Mouse (Mus musculus): ENCODE results near the gene S100pbp. TPM values are rescaled to one million over a fixed set of nuclear protein-coding genes. Genes with fewer than 3 reads are reported as not detected.

S100pbp gene
- total and polyA plus RNA-seq, 2 experiments from 2014 or later: 15.6 to 52.2 TPM

DNA sequence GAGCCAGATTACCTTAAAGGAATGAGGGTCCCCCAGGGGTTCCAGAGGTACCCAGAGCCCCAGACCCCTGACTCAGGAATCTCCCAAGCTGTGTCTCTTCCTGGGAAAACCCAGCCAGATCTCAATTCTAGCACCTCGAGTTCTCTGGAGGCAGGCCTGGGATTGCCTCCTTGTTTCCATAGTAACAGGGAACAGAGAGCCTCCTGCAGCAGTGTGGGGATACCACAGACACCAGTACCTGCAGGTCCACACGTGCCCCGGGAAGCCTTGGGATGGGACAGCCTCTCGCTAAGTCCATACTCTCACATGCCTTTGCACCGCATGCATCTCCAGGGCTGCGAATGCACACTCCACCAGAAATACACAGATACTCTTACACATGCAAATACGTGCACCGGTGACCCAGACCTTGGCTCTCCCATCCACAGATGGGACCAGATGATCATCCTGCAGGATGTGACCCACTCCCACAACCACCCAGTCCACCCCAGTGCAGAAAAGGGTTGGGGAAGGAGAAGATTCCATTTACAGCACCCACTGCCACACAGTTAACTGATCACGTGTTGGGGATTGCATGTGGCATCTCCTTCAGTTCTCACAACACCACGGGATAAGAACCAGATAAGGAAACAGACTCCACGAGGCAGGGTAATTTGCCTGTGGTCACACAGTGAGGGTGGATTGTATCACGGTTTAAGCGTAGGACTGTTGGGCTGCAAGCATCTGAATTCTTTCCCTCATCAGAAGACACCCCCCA, 60.8 kb downstream of the S100pbp start:
- ATAC-seq (peak; percentile 45), DNase-seq (peak; percentile 68)
- no peak overlapping the region for H3K9ac ChIP-seq
- peaks cover 21% of the 10 kb centered on the region; the same call in 1 of the 2 replicates for H3K4me1 ChIP-seq (ENCODE audit: insufficient read depth)
- no peaks in the 10 kb centered on the region for H3K27me3 ChIP-seq (ENCODE audit: insufficient read depth, low read length)
- no peaks in the 10 kb centered on the region for H3K9me3 ChIP-seq (ENCODE audit: low read length)
- no peak overlapping the region for H3K27ac ChIP-seq (ENCODE audit: low read depth, low read length)
- WGBS: 52% methylated on average over 13 of the region's 13 CpGs
- H3K4me3 ChIP-seq (ENCODE audit: low read depth, low read length): no peak overlapping the region
- no peaks in the 10 kb centered on the region for H3K36me3 ChIP-seq (ENCODE audit: insufficient read depth)
- TF ChIP-seq CTCF (IDR thresholded peaks at IDR 0.05; ENCODE audit: low read depth): no peak
- no peak overlapping the region for H3K4me2 ChIP-seq (ENCODE audit: low read depth)

DNA sequence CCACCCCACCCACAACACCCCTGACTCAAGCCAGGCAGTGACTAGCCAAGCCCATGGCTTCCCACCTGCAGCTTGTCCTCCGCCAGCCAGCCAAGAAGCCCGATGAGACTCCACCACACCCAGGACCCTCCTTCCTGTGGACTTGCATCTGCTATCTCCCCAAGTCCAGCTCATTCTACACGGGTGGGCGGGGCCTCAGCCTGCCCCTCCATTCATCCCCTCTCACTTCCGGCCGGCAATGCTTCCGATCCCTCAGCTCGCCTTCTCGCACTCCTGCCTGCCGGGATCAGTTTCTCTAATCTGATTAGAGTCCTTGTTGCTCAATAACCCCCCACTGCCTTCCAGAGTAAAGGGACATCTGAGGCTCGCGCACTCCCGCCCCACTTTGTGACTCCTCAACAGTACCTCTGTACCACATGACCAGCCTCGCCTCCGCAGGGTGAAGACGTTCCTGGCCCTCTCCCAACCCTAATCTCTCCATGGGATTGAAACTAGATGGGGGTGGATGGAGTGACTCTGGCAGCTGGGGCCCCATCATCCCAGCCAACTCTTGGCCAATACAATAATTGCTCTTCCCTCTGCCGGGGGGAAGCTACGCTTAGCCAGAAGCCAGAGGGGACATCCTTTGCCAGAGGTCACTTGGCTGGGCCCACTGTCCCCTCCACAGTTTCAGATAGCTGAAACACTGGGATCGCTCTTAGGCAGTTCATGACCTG, 63.6 kb downstream of the S100pbp start:
- Histone ChIP-seq H3K27me3 (ENCODE audit: insufficient read depth, low read length) (no peaks in the 10 kb centered on the region), H3K4me3 (ENCODE audit: low read depth, low read length) (no peak overlapping the region), H3K4me1 (ENCODE audit: insufficient read depth) (peaks cover 27% of the 10 kb centered on the region), H3K9ac (no peak overlapping the region), H3K27ac (ENCODE audit: low read depth, low read length) (no peak overlapping the region), H3K36me3 (ENCODE audit: insufficient read depth) (no peaks in the 10 kb centered on the region), H3K9me3 (ENCODE audit: low read length) (no peaks in the 10 kb centered on the region), H3K4me2 (ENCODE audit: low read depth) (peak overlapping the region; percentile 20; the same call in 1 of the 2 replicates)
- DNase-seq (no peak), ATAC-seq (no peak)
- TF ChIP-seq CTCF (IDR thresholded peaks at IDR 0.05; ENCODE audit: low read depth): no peak
- 9% methylated on average over 19 of the region's 19 CpGs for WGBS

- Histone ChIP-seq H3K27ac (ENCODE audit: low read depth, low read length) (0 out of 2 replicates have a peak overlapping the region, but pooled peaks have one; percentile 30), H3K4me1 (ENCODE audit: insufficient read depth) (peaks cover 19% of the 10 kb centered on the region), H3K27me3 (ENCODE audit: insufficient read depth, low read length) (no peaks in the 10 kb centered on the region), H3K4me3 (ENCODE audit: low read depth, low read length) (no peak overlapping the region), H3K9me3 (ENCODE audit: low read length) (no peaks in the 10 kb centered on the region), H3K36me3 (ENCODE audit: insufficient read depth) (no peaks in the 10 kb centered on the region), H3K9ac (no peak overlapping the region), H3K4me2 (ENCODE audit: low read depth) (peak overlapping the region; percentile 20; the same call in 1 of the 2 replicates)
- TF ChIP-seq CTCF (IDR thresholded peaks at IDR 0.05; ENCODE audit: low read depth): no peak
- peak; percentile 47 for ATAC-seq
- WGBS: 8% methylated on average over 13 of the region's 13 CpGs
- DNase-seq: peak; percentile 74
These were observed 64.8 kb downstream of the S100pbp start for GRCm38 (mm10) chr4:129124652-129125146.

- DNase-seq (no peak), ATAC-seq (no peak)
- H3K4me1 ChIP-seq (ENCODE audit: insufficient read depth): peaks cover 13% of the 10 kb centered on the region
- H3K4me3 ChIP-seq (ENCODE audit: low read depth, low read length): no peak overlapping the region
- 0 out of 2 replicates have a peak overlapping the region, but pooled peaks have one; percentile 8 for H3K4me2 ChIP-seq (ENCODE audit: low read depth)
- no peaks in the 10 kb centered on the region for H3K36me3 ChIP-seq (ENCODE audit: insufficient read depth)
- 0 out of 2 replicates have a peak, but pooled peaks cover 3% of the 10 kb centered on the region for H3K27me3 ChIP-seq (ENCODE audit: insufficient read depth, low read length)
- no peak overlapping the region for H3K27ac ChIP-seq (ENCODE audit: low read depth, low read length)
- TF ChIP-seq CTCF (IDR thresholded peaks at IDR 0.05; ENCODE audit: low read depth): no peak
- 19% methylated on average over 8 of the region's 8 CpGs for WGBS
- no peaks in the 10 kb centered on the region for H3K9me3 ChIP-seq (ENCODE audit: low read length)
- no peak overlapping the region for H3K9ac ChIP-seq
These were observed 66.8 kb downstream of the S100pbp start for GRCm38 (mm10) chr4:129122719-129123118.

DNA sequence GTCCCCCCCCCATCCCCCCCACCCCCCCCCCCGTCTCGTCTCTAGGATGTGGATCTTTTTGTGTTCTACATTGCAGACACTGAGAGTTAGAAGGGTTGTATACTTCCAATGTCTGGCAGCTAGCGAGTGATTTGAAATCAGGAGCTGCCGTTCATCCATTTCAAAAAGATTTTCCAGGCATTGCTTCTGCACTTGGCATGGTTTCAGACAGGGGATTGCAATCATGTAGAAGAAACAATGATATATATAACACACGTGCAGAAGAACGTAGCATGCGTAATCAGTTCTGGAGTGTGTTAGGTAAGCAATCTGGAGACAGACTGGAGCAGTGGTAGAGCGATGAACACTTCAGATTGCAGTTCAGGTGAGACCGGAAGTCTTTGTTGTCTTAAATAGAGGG, 67.4 kb downstream of the S100pbp start:
- peak overlapping the region; percentile 91 for H3K4me2 ChIP-seq (ENCODE audit: low read depth)
- peak; percentile 62 for DNase-seq

DNA sequence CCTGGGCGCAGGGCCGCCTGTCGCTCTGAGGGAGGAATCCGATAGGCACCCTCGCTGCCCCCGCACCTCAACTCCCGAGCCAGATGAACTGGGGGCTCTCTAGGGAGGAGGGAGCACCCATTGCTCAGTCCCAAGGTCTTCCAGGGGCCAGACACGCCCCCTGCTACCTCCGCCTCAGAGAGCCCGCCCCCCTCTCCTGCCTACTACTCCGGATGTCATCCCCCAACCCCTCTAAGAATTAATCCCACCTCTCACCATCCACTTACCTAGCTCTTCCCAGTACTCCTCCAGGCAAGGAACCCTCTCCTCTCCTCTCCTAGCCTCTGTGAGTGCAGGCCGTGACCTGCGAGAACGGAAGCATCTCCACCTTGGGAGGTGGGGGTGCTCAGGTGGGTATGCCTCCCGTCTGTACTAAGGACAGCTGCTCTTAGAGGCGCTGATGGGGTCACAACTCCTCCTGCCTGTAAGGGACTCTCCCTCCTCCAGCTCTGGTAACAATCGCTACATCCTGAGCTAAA, 67.9 kb downstream of the S100pbp start, which contains the start of gene Hpca:
TSS of gene Hpca (minus strand) at position 468 of the 518 bp plus-strand sequence.
- Histone ChIP-seq H3K9me3 (ENCODE audit: low read length) (no peaks in the 10 kb centered on the region), H3K36me3 (ENCODE audit: insufficient read depth) (no peaks in the 10 kb centered on the region), H3K4me2 (ENCODE audit: low read depth) (peak within 1 kb of the TSS; percentile 91), H3K4me1 (ENCODE audit: insufficient read depth) (peaks cover 13% of the 10 kb centered on the region), H3K9ac (peak within 1 kb of the TSS; percentile 80), H3K27me3 (ENCODE audit: insufficient read depth, low read length) (0 out of 2 replicates have a peak, but pooled peaks cover 3% of the 10 kb centered on the region), H3K4me3 (ENCODE audit: low read depth, low read length) (peak within 1 kb of the TSS; percentile 59), H3K27ac (ENCODE audit: low read depth, low read length) (peak within 1 kb of the TSS; percentile 67)
- no peak for TF ChIP-seq CTCF (IDR thresholded peaks at IDR 0.05; ENCODE audit: low read depth)
- DNase-seq: peak; percentile 50
- WGBS: 2% methylated on average over 17 of the region's 17 CpGs
- ATAC-seq: peak; percentile 58

More for the DNA sequence above, 67.4 kb downstream of the S100pbp start:
- Histone ChIP-seq H3K9ac (no peak overlapping the region), H3K4me1 (ENCODE audit: insufficient read depth) (peaks cover 13% of the 10 kb centered on the region), H3K36me3 (ENCODE audit: insufficient read depth) (no peaks in the 10 kb centered on the region), H3K9me3 (ENCODE audit: low read length) (no peaks in the 10 kb centered on the region), H3K27me3 (ENCODE audit: insufficient read depth, low read length) (0 out of 2 replicates have a peak, but pooled peaks cover 3% of the 10 kb centered on the region), H3K4me3 (ENCODE audit: low read depth, low read length) (peak overlapping the region; percentile 59; the same call in 1 of the 2 replicates), H3K27ac (ENCODE audit: low read depth, low read length) (peak overlapping the region; percentile 67; the same call in 1 of the 2 replicates)
- WGBS: 22% methylated on average over 9 of the region's 9 CpGs
- ATAC-seq: no peak
- TF ChIP-seq CTCF (IDR thresholded peaks at IDR 0.05; ENCODE audit: low read depth): no peak

All from forebrain, postnatal 0 days (tissue).